Mouse (Mus musculus) spleen, adult 2 months (tissue): Measurements from ENCODE around the gene Cnppd1.
A peak's percentile ranks its signal among the peaks of the same experiment; 100 is the strongest.

Experiments
- CTCF ChIP-seq: fragments of 200-500 bp; IDR thresholded peaks from 2 replicates; pipeline ENCODE4 v1.5.1; 2011; ENCODE audit warnings: mild to moderate bottlenecking, inconsistent platforms; ENCODE audit not compliant: insufficient read depth, insufficient read length, insufficient replicate concordance; ENCODE audit errors: extremely low read depth
- POLR2A ChIP-seq: fragments of 200-500 bp; IDR thresholded peaks from 2 replicates; pipeline ENCODE4 v1.6.1; 2011; ENCODE audit warnings: low read depth, low read length, inconsistent platforms

- TF ChIP-seq CTCF (peak; percentile 54), POLR2A (peak; percentile 81)
Measured at GRCm38 (mm10) chr1:75142301-75143261, at the start of gene Cnppd1, which contains the start of gene Retreg2.
